Mouse (Mus musculus) E14TG2a.4 (cell line): ENCODE measurements at regions not wholly inside any gene's neighbourhood (a gene's known extent, or its start where the extent isn't known, plus 50 kb on each side); places are given as distances from the start of the nearest gene placed in this dataset.

Source experiments
- CTCF ChIP-seq: conservative IDR thresholded peaks from 2 replicates; pipeline ENCODE4 v1.5.1; 2014; ENCODE audit warnings: low read length
- NANOG ChIP-seq: IDR thresholded peaks from 2 replicates; pipeline ENCODE4 v1.6.1; 2014; ENCODE audit warnings: borderline replicate concordance, low read length, mixed read lengths
- POU5F1 ChIP-seq: IDR thresholded peaks from 2 replicates; pipeline ENCODE4 v1.6.1; 2014; ENCODE audit warnings: low read length, borderline replicate concordance

GRCm38 (mm10) chr13:101061233-101062144, 228.3 kb upstream of the Slc30a5 start:
- TF ChIP-seq CTCF = no peak
- TF ChIP-seq NANOG = no peak
- no peak for TF ChIP-seq POU5F1
